Mouse (Mus musculus) brain, embryonic 14.5 days (tissue): ENCODE results near the gene Megf11.

ENCODE experiments used
- CTCF ChIP-seq: fragments of 200-500 bp; IDR thresholded peaks from 2 replicates; pipeline ENCODE4 v1.5.1; 2012; ENCODE audit warnings: inconsistent platforms, mild to moderate bottlenecking, moderate library complexity, borderline replicate concordance; ENCODE audit not compliant: insufficient read depth, insufficient read length; ENCODE audit errors: extremely low read depth
- POLR2A ChIP-seq: fragments of 200-500 bp; IDR thresholded peaks from 2 replicates; pipeline ENCODE4 v1.6.1; 2012; ENCODE audit warnings: mild to moderate bottlenecking, inconsistent platforms, borderline replicate concordance; ENCODE audit not compliant: poor library complexity, insufficient read depth, insufficient read length, severe bottlenecking; ENCODE audit errors: extremely low read depth

GRCm38 (mm10) chr9:64461568-64462308 lies 76.3 kb downstream of the Megf11 start:
- TF ChIP-seq POLR2A (no peak), CTCF (no peak)
